Mouse (Mus musculus): ENCODE data around the gene Pitpnm2. TPM values are rescaled to one million over a fixed set of nuclear protein-coding genes. Genes with fewer than 3 reads are reported as not detected.

Gene Pitpnm2
- 6.6 TPM for polyA plus RNA-seq (2017; shearing (Covaris generic))

DNA sequence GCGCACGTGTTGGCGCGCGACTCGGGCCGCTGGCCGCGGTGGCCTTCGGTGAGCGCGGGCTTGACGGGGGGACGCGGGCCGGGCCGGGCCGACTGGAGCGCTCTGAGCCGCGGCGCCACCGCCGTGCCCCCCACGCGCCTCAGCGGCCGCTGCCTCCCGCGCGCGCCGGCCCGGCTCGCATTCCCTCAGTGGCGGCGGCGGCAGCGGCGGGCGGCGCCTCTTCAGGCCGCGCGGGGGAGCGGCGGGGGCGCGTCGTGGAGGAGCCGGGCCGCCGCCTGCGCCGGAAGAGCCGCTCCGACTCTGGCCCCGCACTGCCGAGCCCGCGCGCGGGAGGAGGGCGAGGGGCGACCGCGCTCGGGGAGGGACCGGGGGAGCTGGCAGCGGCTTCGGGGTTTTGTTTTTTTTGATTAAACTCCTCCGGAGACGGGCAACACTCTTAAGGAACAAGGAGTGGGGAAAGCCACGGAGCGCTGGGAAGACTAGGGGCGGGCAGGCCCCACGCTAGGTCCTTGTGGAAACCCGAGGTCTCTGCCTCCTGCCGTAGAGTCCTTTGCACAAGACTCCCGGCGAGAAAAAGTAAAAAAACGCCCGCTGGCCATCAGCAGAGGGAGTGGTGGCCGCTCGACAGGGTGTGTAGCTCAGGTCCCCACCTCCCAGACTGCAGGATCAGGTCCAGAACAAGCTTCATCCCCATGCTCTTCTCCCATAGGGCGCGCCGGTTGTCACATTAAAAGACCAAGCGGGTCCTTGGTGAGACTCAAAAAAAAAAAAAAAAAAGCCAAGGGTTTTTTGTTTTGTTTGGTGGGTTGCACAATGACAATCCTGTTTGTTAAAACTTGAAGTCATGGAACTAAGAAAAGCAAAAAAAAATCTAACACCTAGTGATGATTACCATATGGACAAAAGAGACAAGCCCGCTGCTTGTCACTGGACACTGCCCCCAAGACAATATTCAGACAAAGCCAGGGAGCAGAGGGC lies at the start of gene Pitpnm2:
Gene Pitpnm2 (minus strand): TSS at position 147 of the 978 bp plus-strand sequence.

DNA sequence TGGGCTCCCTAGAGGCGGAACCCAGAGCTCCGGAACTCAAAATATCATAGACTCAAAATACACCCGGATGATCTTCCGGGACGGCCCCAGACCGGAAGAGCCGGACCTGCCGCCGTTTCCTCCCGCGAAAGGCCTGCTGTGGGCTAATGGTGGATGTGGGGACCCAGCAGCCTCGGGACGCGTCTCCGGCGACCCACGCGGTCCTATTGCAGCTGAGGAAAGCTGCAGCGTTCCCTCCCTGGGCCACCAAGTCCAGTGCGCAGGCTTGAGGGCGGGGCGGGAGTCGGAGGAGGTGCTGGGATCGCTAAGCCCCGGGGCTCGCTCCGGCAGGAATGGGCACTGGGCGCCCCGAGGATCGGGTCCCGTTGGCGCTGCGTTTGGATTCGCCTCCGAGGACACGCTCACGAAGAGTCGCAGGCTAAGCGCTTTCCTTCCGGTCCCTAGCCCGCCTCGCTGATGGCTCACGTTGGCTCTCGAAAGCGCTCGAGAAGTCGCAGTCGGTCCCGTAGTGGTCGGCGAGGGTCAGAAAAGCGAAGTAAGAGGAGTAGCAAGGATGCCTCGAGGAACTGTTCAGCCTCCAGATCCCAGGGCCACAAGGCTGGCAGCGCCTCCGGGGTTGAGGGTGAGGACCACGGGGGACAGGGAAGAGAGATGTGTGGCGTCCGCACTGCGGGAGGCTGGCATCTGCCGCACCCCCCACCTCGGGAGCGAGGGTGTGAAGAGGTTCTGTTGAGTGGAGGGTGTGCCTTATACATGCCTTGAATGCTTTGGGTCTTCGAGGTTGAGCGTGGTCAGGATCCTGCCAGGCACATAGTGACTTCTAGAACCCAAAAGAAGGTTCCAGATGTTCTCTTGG lies 133.3 kb downstream of the Pitpnm2 start, which contains the start of gene Arl6ip4:
Gene Arl6ip4 (plus strand): TSS at position 100 of the 856 bp plus-strand sequence.

DNA sequence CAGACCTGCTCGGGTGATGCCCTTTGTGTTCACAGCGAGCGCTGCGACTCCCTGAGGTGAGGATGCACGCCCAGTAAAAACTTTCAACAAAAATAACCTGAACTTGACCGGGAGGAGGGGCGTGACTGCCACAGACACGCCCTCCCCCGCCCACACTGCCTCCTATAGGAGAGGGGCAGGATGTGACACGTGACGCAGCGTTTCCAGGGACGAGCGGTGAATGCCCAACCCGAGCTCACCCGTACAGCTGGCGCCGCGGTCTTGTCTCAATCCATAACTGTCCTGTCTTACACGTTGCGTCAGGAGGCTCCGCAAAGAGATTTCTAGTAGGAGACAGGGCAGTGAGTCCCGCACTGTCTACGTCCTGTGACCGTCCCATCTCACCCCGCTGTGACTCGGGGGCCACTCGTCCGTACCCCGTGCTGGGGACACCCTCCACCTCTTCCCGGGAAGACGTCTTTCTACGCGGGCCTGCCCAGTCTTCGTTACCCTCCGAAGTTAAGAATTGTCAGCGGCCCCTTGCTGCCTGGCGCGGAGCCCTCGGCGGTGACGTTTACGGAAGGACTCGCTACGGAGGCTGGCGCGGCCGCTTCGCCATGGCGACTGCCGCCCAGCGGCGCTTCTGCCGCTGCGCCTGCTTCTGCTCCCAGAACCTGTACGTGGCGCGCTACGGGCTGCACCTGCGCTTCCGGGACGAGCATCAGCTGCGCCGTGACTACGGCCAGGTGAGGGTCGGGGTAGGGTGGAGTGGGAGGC lies 137.6 kb downstream of the Pitpnm2 start, which contains the start of gene Ogfod2:
Gene Ogfod2 (plus strand): TSS at position 556 of the 756 bp plus-strand sequence.

GRCm38 (mm10) chr5:124095596-124096232 lies 153.8 kb downstream of the Pitpnm2 start, which contains the start of gene Abcb9:
Abcb9 (minus strand) TSS chr5:124095798.

Other genes starting within 250 kb of the Pitpnm2 start
- gene Vps37b, start 217.5 kb downstream of the Pitpnm2 start, polyA plus RNA-seq (2017; shearing (Covaris generic)), result 3,656 TPM
- 92.3 TPM for gene Abcb9, start 154.0 kb downstream of the Pitpnm2 start, polyA plus RNA-seq (2017; shearing (Covaris generic))
- gene Ogfod2, start 137.5 kb downstream of the Pitpnm2 start, polyA plus RNA-seq (2017; shearing (Covaris generic)), result 40.9 TPM
- gene Arl6ip4, start 133.7 kb downstream of the Pitpnm2 start, polyA plus RNA-seq (2017; shearing (Covaris generic)), result 46.0 TPM
- 17.5 TPM for gene Mphosph9, start 78.2 kb upstream of the Pitpnm2 start, polyA plus RNA-seq (2017; shearing (Covaris generic))
- gene 2810006K23Rik, start 78.3 kb upstream of the Pitpnm2 start, polyA plus RNA-seq (2017; shearing (Covaris generic)), result 5.5 TPM
- gene Cdk2ap1, start 113.3 kb upstream of the Pitpnm2 start, polyA plus RNA-seq (2017; shearing (Covaris generic)), result 117 TPM
- 98.9 TPM for gene Sbno1, start 176.2 kb upstream of the Pitpnm2 start, polyA plus RNA-seq (2017; shearing (Covaris generic))
- gene Kmt5a, start 190.2 kb upstream of the Pitpnm2 start, polyA plus RNA-seq (2017; shearing (Covaris generic)), result 71.8 TPM
- 112 TPM for gene Rilpl2, start 228.6 kb upstream of the Pitpnm2 start, polyA plus RNA-seq (2017; shearing (Covaris generic))
- 9.0 TPM for gene Snrnp35, start 233.4 kb upstream of the Pitpnm2 start, polyA plus RNA-seq (2017; shearing (Covaris generic))